Mouse (Mus musculus) C2C12 (cell line): ENCODE data around the gene Acaa1b.

ENCODE experiments used
- CTCF ChIP-seq: IDR thresholded peaks from one replicate; pipeline ENCODE4 v1.5.1; 2011; ENCODE audit not compliant: control insufficient read depth, insufficient read depth, insufficient read length
- USF1 ChIP-seq: IDR thresholded peaks from one replicate; pipeline ENCODE4 v1.6.1; 2011; ENCODE audit warnings: low read depth, mild to moderate bottlenecking, control low read depth, moderate library complexity

DNA sequence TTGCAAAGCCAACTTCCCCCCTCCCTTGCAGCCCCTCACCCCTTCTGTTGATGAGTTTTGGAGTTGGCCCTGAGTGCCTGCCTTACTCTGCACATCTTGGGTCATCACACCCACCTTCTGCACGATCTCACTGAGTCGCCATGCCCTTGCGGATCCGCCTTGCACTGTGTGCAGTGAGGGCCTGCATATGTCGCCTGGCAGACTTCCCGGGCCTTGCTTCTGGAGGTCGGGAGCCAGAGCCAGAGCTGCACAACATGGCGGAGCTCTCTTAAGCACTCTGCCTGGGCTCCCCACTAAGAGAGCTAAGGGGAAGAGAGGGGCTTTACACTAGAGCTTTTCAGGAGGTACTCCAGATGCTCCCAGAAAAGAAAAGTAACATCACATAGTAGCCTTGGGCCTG is 12.2 kb downstream of the Acaa1b start:
- no peak for TF ChIP-seq CTCF
- TF ChIP-seq USF1: no peak
